Mouse (Mus musculus): ENCODE measurements at regions not wholly inside any gene's neighbourhood (a gene's known extent, or its start where the extent isn't known, plus 50 kb on each side); places are given as distances from the start of the nearest gene placed in this dataset.

DNA sequence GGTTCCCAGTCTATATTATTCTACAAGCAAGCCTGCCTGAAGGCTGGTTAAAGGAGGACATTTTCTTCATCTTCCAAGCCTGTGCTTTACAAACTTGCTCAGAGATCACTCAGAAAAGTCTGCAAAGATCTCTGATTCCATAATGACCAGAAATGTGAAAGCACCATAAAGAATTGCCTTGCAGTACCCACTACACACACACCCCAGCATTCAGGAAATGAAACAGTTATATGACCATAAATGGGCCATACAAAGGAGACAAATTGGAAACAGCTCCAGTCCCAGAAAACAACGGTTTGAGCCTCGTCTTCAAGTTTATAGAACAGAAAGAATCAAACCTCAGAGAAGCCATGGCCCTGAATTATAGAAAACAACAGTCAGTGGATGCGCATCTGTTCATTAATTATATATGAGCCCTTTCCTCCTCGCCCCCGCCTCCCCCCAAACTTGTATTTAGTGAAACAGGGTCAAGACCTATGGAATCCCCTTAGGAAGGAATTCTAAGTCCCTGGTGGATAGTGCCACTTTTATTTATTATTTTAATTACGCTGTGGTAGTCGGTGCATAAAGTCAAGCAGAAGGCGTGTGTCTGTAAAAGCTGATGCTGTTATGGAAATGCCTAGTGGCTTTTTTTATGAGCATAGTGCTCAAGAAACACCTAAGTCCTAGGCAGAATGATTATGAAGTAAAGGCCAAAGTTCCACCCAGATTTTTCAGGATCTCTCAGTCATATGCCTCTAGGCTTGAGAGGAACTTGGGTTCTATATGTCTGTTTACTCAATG lies 266.6 kb upstream of the Ldb2 start:
- no peak overlapping the region for H3K4me2 ChIP-seq
- no peaks in the 10 kb centered on the region for H3K9me3 ChIP-seq
- H3K4me1 ChIP-seq = no peaks in the 10 kb centered on the region
- H3K4me3 ChIP-seq = no peak overlapping the region
- H3K27ac ChIP-seq = no peak overlapping the region
- 78% methylated on average over 8 of the region's 8 CpGs for WGBS
- no peaks in the 10 kb centered on the region for H3K27me3 ChIP-seq (replicated peaks)
- no peak for ATAC-seq (replicated peaks)
- no peak overlapping the region for H3K9ac ChIP-seq
- no peaks in the 10 kb centered on the region for H3K36me3 ChIP-seq (replicated peaks)

DNA sequence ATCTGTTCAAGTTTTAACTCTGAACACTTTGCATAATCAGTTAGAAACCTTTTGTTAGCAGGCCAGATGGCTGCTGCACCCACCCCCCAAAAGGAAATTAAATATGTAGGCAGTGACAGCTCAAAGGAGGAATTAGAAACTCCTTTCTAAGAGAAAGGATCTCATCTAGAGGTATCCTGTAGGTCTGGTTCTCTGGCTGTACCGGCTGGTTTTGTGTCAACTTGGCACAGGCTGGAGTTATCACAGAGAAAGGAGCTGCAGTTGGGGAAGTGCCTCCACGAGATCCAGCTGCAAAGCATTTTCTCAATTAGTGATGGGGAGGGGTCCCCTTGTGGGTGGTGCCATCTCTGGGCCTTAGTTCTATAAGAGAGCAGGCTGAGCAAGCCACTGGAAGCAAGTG lies 263.1 kb upstream of the Ldb2 start:
- H3K9me3 ChIP-seq = no peaks in the 10 kb centered on the region
- H3K27me3 ChIP-seq (replicated peaks) = no peaks in the 10 kb centered on the region
- no peak overlapping the region for H3K9ac ChIP-seq
- WGBS = 16% methylated on average over 2 of the region's 2 CpGs
- H3K4me1 ChIP-seq = no peaks in the 10 kb centered on the region
- no peaks in the 10 kb centered on the region for H3K36me3 ChIP-seq (replicated peaks)
- H3K27ac ChIP-seq = no peak overlapping the region
- no peak overlapping the region for H3K4me2 ChIP-seq
- H3K4me3 ChIP-seq = no peak overlapping the region
- no peak for ATAC-seq (replicated peaks)

- ATAC-seq (replicated peaks) = no peak
- no peaks in the 10 kb centered on the region for H3K36me3 ChIP-seq (replicated peaks)
- no peak overlapping the region for H3K9ac ChIP-seq
- no peaks in the 10 kb centered on the region for H3K27me3 ChIP-seq (replicated peaks)
- H3K27ac ChIP-seq = no peak overlapping the region
- 85% methylated on average over 4 of the region's 4 CpGs for WGBS
- no peaks in the 10 kb centered on the region for H3K4me1 ChIP-seq
- no peaks in the 10 kb centered on the region for H3K9me3 ChIP-seq
- H3K4me3 ChIP-seq = no peak overlapping the region
- H3K4me2 ChIP-seq = no peak overlapping the region
These were observed 255.9 kb upstream of the Ldb2 start for GRCm38 (mm10) chr5:45055276-45055959.

- H3K4me2 ChIP-seq = no peak overlapping the region
- no peak overlapping the region for H3K9ac ChIP-seq
- H3K27ac ChIP-seq = no peak overlapping the region
- H3K4me1 ChIP-seq = no peaks in the 10 kb centered on the region
- no peaks in the 10 kb centered on the region for H3K9me3 ChIP-seq
- no peak for ATAC-seq (replicated peaks)
- H3K27me3 ChIP-seq (replicated peaks) = no peaks in the 10 kb centered on the region
- H3K4me3 ChIP-seq = no peak overlapping the region
- H3K36me3 ChIP-seq (replicated peaks) = no peaks in the 10 kb centered on the region
These were observed 249.9 kb upstream of the Ldb2 start for GRCm38 (mm10) chr5:45049410-45049809.

DNA sequence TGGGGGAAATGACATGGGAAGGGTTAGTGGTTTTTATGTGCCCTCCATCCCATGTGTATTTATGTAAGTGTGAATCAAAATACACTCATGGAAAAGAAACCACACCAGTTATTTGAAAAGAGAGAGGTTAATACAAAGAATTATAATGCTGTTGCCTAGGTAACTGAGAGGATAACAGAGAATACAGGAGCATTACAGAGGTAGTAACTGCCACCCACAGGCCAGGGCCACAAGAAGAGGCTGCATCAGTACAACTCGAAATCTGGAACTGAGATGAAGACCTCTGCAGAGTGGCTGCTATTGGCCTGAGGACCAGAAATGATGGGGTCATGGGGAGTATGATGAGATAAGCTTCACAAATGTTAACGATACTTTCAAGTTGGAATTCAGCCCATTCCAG lies 243.4 kb upstream of the Ldb2 start:
- H3K9me3 ChIP-seq = no peaks in the 10 kb centered on the region
- ATAC-seq (replicated peaks) = no peak
- no peak overlapping the region for H3K4me3 ChIP-seq
- 77% methylated on average over 2 of the region's 2 CpGs for WGBS
- no peaks in the 10 kb centered on the region for H3K4me1 ChIP-seq
- H3K36me3 ChIP-seq (replicated peaks) = no peaks in the 10 kb centered on the region
- H3K4me2 ChIP-seq = no peak overlapping the region
- no peak overlapping the region for H3K9ac ChIP-seq
- H3K27me3 ChIP-seq (replicated peaks) = no peaks in the 10 kb centered on the region
- H3K27ac ChIP-seq = no peak overlapping the region

DNA sequence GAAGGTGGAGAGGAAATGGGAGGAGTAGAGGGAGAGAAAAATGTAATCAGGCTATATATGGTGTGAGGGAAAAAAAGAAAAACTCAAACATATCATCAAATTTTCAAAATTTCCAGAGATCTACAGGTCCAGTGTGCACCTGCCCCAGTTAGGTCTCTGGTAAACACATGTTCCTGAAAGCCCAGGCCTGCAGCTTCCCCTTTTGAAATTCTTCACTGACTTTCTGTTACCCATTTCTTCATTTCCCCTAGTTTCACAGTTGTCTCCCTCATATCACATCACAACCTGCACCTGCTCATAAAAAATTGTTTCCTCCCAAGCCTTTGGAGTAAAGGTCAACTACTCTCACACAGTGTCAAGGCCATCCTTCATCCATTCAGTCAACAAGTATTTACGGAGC lies 236.9 kb upstream of the Ldb2 start:
- no peaks in the 10 kb centered on the region for H3K9me3 ChIP-seq
- H3K27ac ChIP-seq = no peak overlapping the region
- H3K27me3 ChIP-seq (replicated peaks) = no peaks in the 10 kb centered on the region
- no peak overlapping the region for H3K4me3 ChIP-seq
- no peak overlapping the region for H3K4me2 ChIP-seq
- H3K4me1 ChIP-seq = no peaks in the 10 kb centered on the region
- no peaks in the 10 kb centered on the region for H3K36me3 ChIP-seq (replicated peaks)
- no peak for ATAC-seq (replicated peaks)
- no peak overlapping the region for H3K9ac ChIP-seq
- 98% methylated on average over 1 of the region's 1 CpGs for WGBS

- H3K27me3 ChIP-seq (replicated peaks) = no peaks in the 10 kb centered on the region
- no peak overlapping the region for H3K4me2 ChIP-seq
- H3K27ac ChIP-seq = no peak overlapping the region
- no peak overlapping the region for H3K9ac ChIP-seq
- H3K4me3 ChIP-seq = no peak overlapping the region
- H3K36me3 ChIP-seq (replicated peaks) = no peaks in the 10 kb centered on the region
- 77% methylated on average over 1 of the region's 1 CpGs for WGBS
- H3K4me1 ChIP-seq = no peaks in the 10 kb centered on the region
- no peak for ATAC-seq (replicated peaks)
- no peaks in the 10 kb centered on the region for H3K9me3 ChIP-seq
These were observed 233.7 kb upstream of the Ldb2 start for GRCm38 (mm10) chr5:45033146-45033545.

- Histone ChIP-seq H3K27me3 (replicated peaks) (no peaks in the 10 kb centered on the region), H3K4me2 (no peak overlapping the region), H3K4me3 (no peak overlapping the region), H3K9ac (no peak overlapping the region), H3K27ac (no peak overlapping the region), H3K36me3 (replicated peaks) (no peaks in the 10 kb centered on the region), H3K9me3 (no peaks in the 10 kb centered on the region), H3K4me1 (no peaks in the 10 kb centered on the region)
- ATAC-seq (replicated peaks) = no peak
- WGBS = 19% methylated on average over 3 of the region's 3 CpGs
These were observed 228.4 kb upstream of the Ldb2 start for GRCm38 (mm10) chr5:45027876-45028275.

- Histone ChIP-seq H3K36me3 (replicated peaks) (no peaks in the 10 kb centered on the region), H3K4me1 (no peaks in the 10 kb centered on the region), H3K4me2 (no peak overlapping the region), H3K9me3 (no peaks in the 10 kb centered on the region), H3K27me3 (replicated peaks) (no peaks in the 10 kb centered on the region), H3K9ac (no peak overlapping the region), H3K4me3 (no peak overlapping the region), H3K27ac (0 out of 2 replicates have a peak overlapping the region, but pooled peaks have one; percentile 20)
- ATAC-seq (replicated peaks) = no peak; the same call in 1 of the 2 replicates
- 70% methylated on average over 2 of the region's 2 CpGs for WGBS
These were observed 225.9 kb upstream of the Ldb2 start for GRCm38 (mm10) chr5:45025383-45025782.

- H3K4me1 ChIP-seq = no peaks in the 10 kb centered on the region
- no peak overlapping the region for H3K4me3 ChIP-seq
- H3K27ac ChIP-seq = no peak overlapping the region
- H3K27me3 ChIP-seq (replicated peaks) = no peaks in the 10 kb centered on the region
- WGBS = 17% methylated on average over 2 of the region's 2 CpGs
- peak; percentile 78; the same call in 1 of the 2 replicates for ATAC-seq (replicated peaks)
- no peak overlapping the region for H3K9ac ChIP-seq
- H3K9me3 ChIP-seq = no peaks in the 10 kb centered on the region
- H3K36me3 ChIP-seq (replicated peaks) = no peaks in the 10 kb centered on the region
- H3K4me2 ChIP-seq = no peak overlapping the region
These were observed 208.4 kb upstream of the Ldb2 start for GRCm38 (mm10) chr5:45007930-45008329.

- Histone ChIP-seq H3K4me2 (no peak overlapping the region), H3K9me3 (no peaks in the 10 kb centered on the region), H3K27me3 (replicated peaks) (no peaks in the 10 kb centered on the region), H3K36me3 (replicated peaks) (no peaks in the 10 kb centered on the region), H3K4me3 (no peak overlapping the region), H3K4me1 (no peaks in the 10 kb centered on the region), H3K27ac (no peak overlapping the region), H3K9ac (no peak overlapping the region)
- ATAC-seq (replicated peaks) = no peak
These were observed 201.5 kb upstream of the Ldb2 start for GRCm38 (mm10) chr5:45000996-45001395.

GRCm38 (mm10) chr5:44999032-44999431 lies 199.6 kb upstream of the Ldb2 start:
- H3K9ac ChIP-seq = no peak overlapping the region
- H3K36me3 ChIP-seq (replicated peaks) = no peaks in the 10 kb centered on the region
- no peak overlapping the region for H3K27ac ChIP-seq
- no peaks in the 10 kb centered on the region for H3K9me3 ChIP-seq
- no peak overlapping the region for H3K4me3 ChIP-seq
- H3K4me2 ChIP-seq = no peak overlapping the region
- no peak for ATAC-seq (replicated peaks)
- H3K4me1 ChIP-seq = no peaks in the 10 kb centered on the region
- WGBS = 94% methylated on average over 3 of the region's 3 CpGs
- H3K27me3 ChIP-seq (replicated peaks) = no peaks in the 10 kb centered on the region

All from midbrain, embryonic 15.5 days (tissue).